Mouse (Mus musculus): Measurements from ENCODE around the gene Ly86.

Ly86 gene

GRCm38 (mm10) chr13:37433142-37433541 lies 88.1 kb downstream of the Ly86 start:
- DNase-seq, result no peak

- no peak for DNase-seq
Observed at GRCm38 (mm10) chr13:37433730-37434129, 88.7 kb downstream of the Ly86 start.

GRCm38 (mm10) chr13:37434137-37434772 lies 89.2 kb downstream of the Ly86 start:
- DNase-seq, result peak; percentile 71

- DNase-seq, result no peak
Observed at GRCm38 (mm10) chr13:37434841-37435240, 89.8 kb downstream of the Ly86 start.

GRCm38 (mm10) chr13:37436267-37437013 lies 91.4 kb downstream of the Ly86 start:
- DNase-seq, result no peak

- DNase-seq, result no peak
Observed at GRCm38 (mm10) chr13:37438788-37439187, 93.8 kb downstream of the Ly86 start.

DNA sequence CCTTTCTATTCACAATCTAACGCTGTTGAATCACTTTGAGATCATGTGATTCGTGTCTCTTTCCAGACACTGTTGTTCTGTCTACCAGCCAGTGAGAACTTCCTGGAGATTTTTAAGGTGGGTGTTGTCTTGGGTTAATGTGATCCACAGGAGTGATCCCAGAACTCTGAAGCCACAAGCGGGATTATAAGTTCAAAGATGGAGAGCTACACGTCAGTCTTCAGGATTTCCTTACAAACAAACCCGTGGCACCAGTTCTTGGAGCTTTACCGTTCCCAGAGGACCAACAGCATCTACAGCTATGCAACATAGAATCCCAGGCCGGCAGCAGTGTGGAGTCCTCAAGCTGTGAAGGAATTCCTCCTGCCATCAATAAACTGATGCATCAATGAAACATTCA lies 94.5 kb downstream of the Ly86 start:
- DNase-seq, result no peak

DNA sequence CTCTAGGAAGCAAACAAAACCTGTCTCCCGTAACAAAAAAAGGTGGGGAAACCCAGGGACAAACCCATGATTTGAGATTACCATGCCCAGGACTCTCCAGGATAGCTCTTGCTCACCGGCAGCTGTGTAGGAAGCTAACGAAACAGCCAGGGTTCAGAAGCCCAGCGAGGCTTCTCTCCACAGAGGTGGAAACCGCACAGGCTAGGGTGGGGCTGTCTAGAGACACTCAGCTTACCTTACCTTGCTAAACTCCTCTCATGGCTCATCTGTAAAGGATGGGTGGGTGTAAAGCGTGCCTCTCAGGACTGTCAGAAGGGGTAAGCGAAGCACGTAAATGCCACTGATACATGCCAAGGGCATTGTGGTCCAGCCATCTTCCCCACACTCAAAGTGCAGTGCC lies 94.9 kb downstream of the Ly86 start:
- DNase-seq, result no peak

DNA sequence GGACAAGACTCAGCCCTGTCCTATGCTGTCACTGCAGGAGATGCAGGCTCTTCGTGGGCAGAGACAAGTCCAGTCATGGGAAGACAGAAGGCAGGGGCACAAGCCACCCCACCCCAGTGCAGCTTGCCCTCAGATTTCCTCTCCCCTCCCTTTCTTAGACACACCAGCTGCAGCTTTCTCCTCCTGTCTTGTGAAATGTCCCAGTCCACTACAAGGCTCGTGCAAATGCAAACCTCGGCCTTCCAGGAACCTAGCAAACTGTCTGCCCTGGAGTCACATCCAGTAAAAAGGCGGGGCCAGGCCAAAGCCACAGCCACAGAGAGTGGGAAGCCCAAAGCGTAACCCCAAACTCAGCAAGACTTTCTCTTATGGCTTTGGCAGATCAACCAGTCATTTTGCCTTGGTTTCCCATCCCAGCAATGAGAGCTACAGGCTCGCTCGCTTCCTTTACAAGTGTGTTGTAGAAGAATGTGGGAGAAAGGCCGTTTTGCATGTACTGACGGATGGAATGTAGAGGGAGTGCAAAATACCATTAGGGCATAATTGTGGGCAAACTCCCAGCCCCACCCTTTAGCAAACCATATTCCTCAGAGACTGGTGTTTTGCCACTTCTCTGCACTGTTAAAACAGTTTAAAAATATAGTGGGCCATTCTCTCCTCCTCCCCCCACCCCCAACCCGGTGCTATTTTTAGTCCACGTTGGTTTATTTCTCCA lies 95.7 kb downstream of the Ly86 start:
- no peak for DNase-seq

GRCm38 (mm10) chr13:37442058-37442457 lies 97.0 kb downstream of the Ly86 start:
- DNase-seq, result no peak

- DNase-seq, result no peak
Observed at GRCm38 (mm10) chr13:37442531-37442930, 97.5 kb downstream of the Ly86 start.

DNA sequence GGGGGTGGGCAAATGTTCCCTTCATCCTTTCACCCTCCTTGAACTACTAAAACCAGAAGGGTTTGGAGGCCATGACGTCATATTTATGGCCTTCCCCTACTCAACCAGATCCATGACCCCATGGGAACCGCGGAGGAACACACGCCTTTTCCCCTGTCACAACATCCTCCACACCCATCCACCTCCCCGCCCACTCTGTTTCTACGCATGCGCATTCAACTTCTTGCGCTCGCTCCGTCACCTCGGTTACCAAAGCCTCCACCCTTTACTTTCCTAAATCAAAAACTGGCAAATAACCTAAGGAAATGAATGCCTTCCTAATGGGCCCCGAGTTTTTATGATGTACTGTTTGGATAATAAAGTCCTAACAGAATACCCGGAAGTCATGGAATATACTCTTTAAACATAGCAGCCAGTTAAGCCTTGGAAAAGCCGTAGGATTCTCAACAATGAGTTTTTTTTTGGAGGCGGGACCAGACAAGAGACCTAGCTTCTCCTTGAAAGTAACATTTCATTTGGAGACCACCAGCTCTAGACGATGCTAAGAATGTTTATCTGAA lies 101.8 kb downstream of the Ly86 start:
- no peak for DNase-seq

DNA sequence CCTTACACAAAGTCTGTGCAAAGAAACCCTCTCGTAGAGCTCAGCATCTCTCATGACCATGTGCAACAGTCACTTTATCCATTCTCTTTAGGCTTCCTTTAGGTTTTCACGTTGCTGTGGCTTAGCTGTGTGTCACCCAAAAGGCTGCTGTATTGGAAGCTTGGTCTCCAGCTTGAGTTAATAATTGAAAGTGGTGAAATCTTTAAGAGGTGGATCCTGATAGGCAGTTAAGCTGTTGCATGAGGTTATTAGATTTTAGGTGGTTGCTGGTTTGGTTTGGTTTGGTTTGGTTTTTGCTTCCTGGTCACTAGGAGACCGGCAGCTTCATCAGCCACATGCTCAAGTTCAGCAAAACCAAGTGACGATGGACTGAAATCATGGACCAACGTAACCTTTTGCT lies 106.0 kb downstream of the Ly86 start:
- DNase-seq, result no peak

DNA sequence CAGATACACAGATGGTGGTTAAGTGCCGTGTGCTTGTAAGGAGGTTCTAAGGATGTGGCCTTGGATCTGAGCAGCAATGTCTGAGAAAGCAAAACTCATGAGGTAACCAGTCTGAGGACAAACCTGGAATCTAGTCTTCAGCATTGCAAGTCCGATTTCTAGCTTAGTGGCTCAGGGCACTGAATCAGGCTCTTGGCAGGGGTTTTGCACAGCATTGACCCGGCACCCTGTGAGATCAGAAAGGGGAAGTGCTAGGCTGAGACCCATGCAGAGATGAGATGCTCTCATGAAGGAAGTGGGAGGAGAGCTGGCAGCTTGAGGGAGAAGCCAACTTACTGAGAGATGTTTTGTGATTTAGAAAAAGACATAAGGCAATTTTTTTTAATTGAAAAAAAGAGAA lies 106.5 kb downstream of the Ly86 start:
- no peak for DNase-seq

DNA sequence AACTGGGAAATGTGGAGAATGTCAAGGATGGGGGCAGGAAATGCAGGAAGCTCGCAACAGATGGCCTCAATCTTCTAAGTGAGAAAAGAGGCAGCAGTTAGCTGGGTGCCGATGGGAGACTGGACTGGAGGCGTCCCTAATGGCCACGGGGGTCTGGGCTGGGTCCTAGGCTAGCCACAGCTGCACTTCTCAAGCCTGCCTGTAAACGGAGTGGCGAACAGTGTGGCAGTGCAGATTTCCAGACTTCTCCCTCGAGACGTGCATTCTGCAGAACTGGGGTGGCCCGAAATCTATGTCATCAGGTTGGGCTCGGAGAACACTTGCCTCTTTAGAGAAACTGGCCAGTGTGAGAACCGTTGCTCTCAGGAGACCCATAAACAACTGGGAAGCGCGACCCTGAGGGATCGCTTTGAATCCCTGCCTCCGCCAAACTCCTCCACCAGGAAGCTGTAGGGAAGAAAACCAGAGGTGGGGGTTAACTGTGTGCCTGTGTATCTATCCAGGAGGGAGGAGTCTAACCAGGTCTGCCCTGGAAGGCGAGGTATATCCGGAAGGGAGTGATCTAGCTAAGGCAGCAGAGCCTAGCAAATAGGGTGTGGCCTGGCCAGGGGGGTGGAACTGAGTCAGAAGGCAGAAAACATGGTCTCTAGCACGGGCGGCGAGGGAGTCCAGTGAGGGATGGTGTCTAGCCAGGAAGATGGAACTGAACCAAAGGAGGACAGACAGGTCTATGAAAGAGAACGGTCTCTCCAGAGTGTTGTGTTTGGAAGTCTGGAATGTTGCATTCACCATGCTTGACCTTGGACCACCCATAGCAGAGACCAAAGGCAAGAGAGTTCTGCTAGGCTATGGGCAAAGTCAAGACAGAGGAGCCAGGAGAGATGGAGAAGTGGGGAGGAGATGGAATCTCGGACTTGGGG lies 107.3 kb downstream of the Ly86 start:
- DNase-seq, result peak; percentile 63

GRCm38 (mm10) chr13:37453203-37453602 lies 108.2 kb downstream of the Ly86 start:
- DNase-seq, result peak; percentile 85

- DNase-seq, result no peak
Observed at GRCm38 (mm10) chr13:37454356-37454755, 109.3 kb downstream of the Ly86 start.

DNA sequence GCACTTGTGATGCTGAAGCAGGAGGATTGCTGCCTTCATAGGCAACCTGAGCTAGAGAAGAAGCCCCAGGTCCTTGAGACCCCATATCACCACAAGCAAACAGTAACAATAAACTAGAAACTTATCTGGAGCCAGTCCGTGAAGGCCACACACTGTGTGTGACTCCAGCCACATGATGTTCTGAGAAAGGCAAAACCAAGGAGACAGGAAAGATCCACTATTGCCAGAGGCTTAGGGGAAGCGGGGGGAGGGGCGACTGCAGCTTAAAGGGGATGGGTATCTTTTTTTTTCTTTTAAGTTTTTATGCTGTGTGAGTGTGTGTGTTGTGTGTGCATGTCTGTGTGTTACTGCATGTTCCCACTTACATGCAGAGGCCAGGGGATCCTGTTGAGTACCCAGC lies 110.6 kb downstream of the Ly86 start:
- no peak for DNase-seq

- peak; percentile 53 for DNase-seq
Observed at GRCm38 (mm10) chr13:37457007-37457827, 112.2 kb downstream of the Ly86 start.

GRCm38 (mm10) chr13:37458557-37458956 lies 113.5 kb downstream of the Ly86 start:
- DNase-seq, result no peak

GRCm38 (mm10) chr13:37459022-37459421 lies 114.0 kb downstream of the Ly86 start:
- DNase-seq, result no peak
